Mouse (Mus musculus) neutrophil, adult 5-6 weeks (primary cell): ENCODE results near the gene Chn1. TPM values are rescaled to one million over a fixed set of nuclear protein-coding genes. Genes with fewer than 3 reads are reported as not detected.

Source experiments
- ATAC-seq: fragments of 151-379, 151-347 bp; 2 replicates; pipeline ENCODE4 v1.8.0; 2017; ENCODE audit warnings: mild to moderate bottlenecking, moderate TSS enrichment; ENCODE audit not compliant: insufficient number of reproducible peaks, poor library complexity, low FRiP score, severe bottlenecking; ENCODE audit errors: extremely low read depth
- total RNA-seq: library from RNA; stranded (forward); fragments of 200-1000 nt; gene quantifications from 2 replicates; pipeline ENCODE4 v1.2.3, GENCODE M21; 2017

Chn1 gene
- total RNA-seq, 1 experiment from 2014 or later = not detected

GRCm38 (mm10) chr2:73605077-73605476 lies 170.1 kb downstream of the Chn1 start:
- ATAC-seq = no peak

- ATAC-seq = no peak
Measured at GRCm38 (mm10) chr2:73604579-73604978, 170.6 kb downstream of the Chn1 start.

GRCm38 (mm10) chr2:73600650-73601049 lies 174.5 kb downstream of the Chn1 start:
- no peak for ATAC-seq

GRCm38 (mm10) chr2:73597772-73598171 lies 177.4 kb downstream of the Chn1 start:
- no peak for ATAC-seq

- no peak for ATAC-seq
Measured at GRCm38 (mm10) chr2:73596786-73597185, 178.4 kb downstream of the Chn1 start.

- no peak for ATAC-seq
Measured at GRCm38 (mm10) chr2:73596326-73596725, 178.8 kb downstream of the Chn1 start.

- ATAC-seq = no peak
Measured at GRCm38 (mm10) chr2:73593101-73593439, 182.1 kb downstream of the Chn1 start.

- no peak for ATAC-seq
Measured at GRCm38 (mm10) chr2:73592231-73593100, 182.7 kb downstream of the Chn1 start.

- no peak for ATAC-seq
Measured at GRCm38 (mm10) chr2:73591246-73591645, 183.9 kb downstream of the Chn1 start.

GRCm38 (mm10) chr2:73590106-73590505 lies 185.0 kb downstream of the Chn1 start:
- no peak for ATAC-seq

- no peak for ATAC-seq
Measured at GRCm38 (mm10) chr2:73588951-73589350, 186.2 kb downstream of the Chn1 start.

GRCm38 (mm10) chr2:73587109-73587506 lies 188.0 kb downstream of the Chn1 start:
- ATAC-seq = no peak

- no peak for ATAC-seq
Measured at GRCm38 (mm10) chr2:73586392-73587108, 188.6 kb downstream of the Chn1 start.

- ATAC-seq = no peak
Measured at GRCm38 (mm10) chr2:73585347-73585831, 189.8 kb downstream of the Chn1 start.

GRCm38 (mm10) chr2:73584645-73585346 lies 190.3 kb downstream of the Chn1 start:
- 0 out of 2 replicates have a peak, but pooled peaks have one; percentile 42 for ATAC-seq

GRCm38 (mm10) chr2:73580720-73581119 lies 194.4 kb downstream of the Chn1 start:
- ATAC-seq = no peak

- no peak for ATAC-seq
Measured at GRCm38 (mm10) chr2:73580166-73580565, 195.0 kb downstream of the Chn1 start, which contains the start of gene Chrna1. Chrna1 (minus strand) TSS chr2:73580338.

- no peak for ATAC-seq
Measured at GRCm38 (mm10) chr2:73579168-73579567, 196.0 kb downstream of the Chn1 start.

- no peak for ATAC-seq
Measured at GRCm38 (mm10) chr2:73574418-73574817, 200.7 kb downstream of the Chn1 start.
